Mouse (Mus musculus) brown adipose tissue, adult 24 weeks (tissue): ENCODE measurements around the gene Skida1. TPM values are rescaled to one million over a fixed set of nuclear protein-coding genes. Genes with fewer than 3 reads are reported as not detected.

Experiments used
- H3K27ac ChIP-seq: fragments of 200-500 bp; replicated peaks from 2 replicates; pipeline ENCODE4 v1.5.1; 2012; ENCODE audit warnings: low read depth, mild to moderate bottlenecking, low read length
- H3K4me1 ChIP-seq: fragments of 200-500 bp; 2 replicates; pipeline ENCODE4 v1.6.1; 2012; ENCODE audit warnings: low read length, mixed read lengths; ENCODE audit not compliant: control insufficient read depth, insufficient read depth, insufficient read length
- H3K4me3 ChIP-seq: fragments of 200-500 bp; 2 replicates; pipeline ENCODE4 v1.5.1; 2012; ENCODE audit warnings: low read depth, mild to moderate bottlenecking, low read length, moderate library complexity; ENCODE audit not compliant: insufficient read depth
- polyA plus RNA-seq: library from polyadenylated mRNA; stranded (reverse); fragments of >200 nt; gene quantifications from 2 replicates; pipeline ENCODE4 v1.2.4, GENCODE M21; 2012; ENCODE audit not compliant: missing spikeins, insufficient read depth, insufficient read length

Skida1 gene
- polyA plus RNA-seq, 1 experiment = 0.55 TPM

GRCm38 (mm10) chr2:18050018-18050417 lies 1.2 kb upstream of the Skida1 start:
- Histone ChIP-seq H3K27ac (no peak overlapping the region), H3K4me1 (peaks cover 9% of the 10 kb centered on the region; the same call in 1 of the 2 replicates), H3K4me3 (peak overlapping the region; percentile 40; the same call in 1 of the 2 replicates)

GRCm38 (mm10) chr2:18049279-18049821 lies 499 bp upstream of the Skida1 start:
- H3K4me3 ChIP-seq = peak overlapping the region; percentile 40
- H3K4me1 ChIP-seq = peaks cover 9% of the 10 kb centered on the region; the same call in 1 of the 2 replicates
- H3K27ac ChIP-seq = peak overlapping the region; percentile 41

GRCm38 (mm10) chr2:18047646-18048452 lies 1.0 kb downstream of the Skida1 start:
- peak overlapping the region; percentile 97 for H3K4me3 ChIP-seq
- H3K27ac ChIP-seq = peak overlapping the region; percentile 57
- H3K4me1 ChIP-seq = peaks cover 9% of the 10 kb centered on the region; the same call in 1 of the 2 replicates

GRCm38 (mm10) chr2:18046758-18047645 lies 1.8 kb downstream of the Skida1 start:
- peak overlapping the region; percentile 97 for H3K4me3 ChIP-seq
- H3K27ac ChIP-seq = peak overlapping the region; percentile 61; the same call in 1 of the 2 replicates
- peaks cover 9% of the 10 kb centered on the region; the same call in 1 of the 2 replicates for H3K4me1 ChIP-seq

GRCm38 (mm10) chr2:18046186-18046585 lies 2.7 kb downstream of the Skida1 start:
- H3K4me1 ChIP-seq = peaks cover 9% of the 10 kb centered on the region; the same call in 1 of the 2 replicates
- H3K27ac ChIP-seq = no peak overlapping the region
- H3K4me3 ChIP-seq = peak overlapping the region; percentile 97

GRCm38 (mm10) chr2:18045781-18046181 lies 3.1 kb downstream of the Skida1 start:
- peaks cover 9% of the 10 kb centered on the region; the same call in 1 of the 2 replicates for H3K4me1 ChIP-seq
- H3K27ac ChIP-seq = no peak overlapping the region
- H3K4me3 ChIP-seq = 0 out of 2 replicates have a peak overlapping the region, but pooled peaks have one; percentile 97

GRCm38 (mm10) chr2:18045143-18045780 lies 3.6 kb downstream of the Skida1 start:
- H3K4me3 ChIP-seq = no peak overlapping the region

GRCm38 (mm10) chr2:18041199-18041885 lies 7.5 kb downstream of the Skida1 start:
- no peak overlapping the region for H3K27ac ChIP-seq
- H3K4me1 ChIP-seq = 0 out of 2 replicates have a peak, but pooled peaks cover 6% of the 10 kb centered on the region

More at GRCm38 (mm10) chr2:18045143-18045780, 3.6 kb downstream of the Skida1 start:
- Histone ChIP-seq H3K27ac (no peak overlapping the region), H3K4me1 (peaks cover 9% of the 10 kb centered on the region; the same call in 1 of the 2 replicates)

GRCm38 (mm10) chr2:18040347-18041160 lies 8.3 kb downstream of the Skida1 start:
- Histone ChIP-seq H3K27ac (no peak overlapping the region), H3K4me1 (no peaks in the 10 kb centered on the region), H3K4me3 (no peak overlapping the region)

More at GRCm38 (mm10) chr2:18041199-18041885, 7.5 kb downstream of the Skida1 start:
- H3K4me3 ChIP-seq = no peak overlapping the region

GRCm38 (mm10) chr2:18039566-18040290 lies 9.1 kb downstream of the Skida1 start:
- peak overlapping the region; percentile 6; the same call in 1 of the 2 replicates for H3K4me3 ChIP-seq
- no peaks in the 10 kb centered on the region for H3K4me1 ChIP-seq
- no peak overlapping the region for H3K27ac ChIP-seq

GRCm38 (mm10) chr2:18038895-18039371 lies 9.9 kb downstream of the Skida1 start:
- no peak overlapping the region for H3K4me3 ChIP-seq
- no peaks in the 10 kb centered on the region for H3K4me1 ChIP-seq
- no peak overlapping the region for H3K27ac ChIP-seq

GRCm38 (mm10) chr2:18038141-18038752 lies 10.6 kb downstream of the Skida1 start:
- H3K4me1 ChIP-seq = no peaks in the 10 kb centered on the region
- H3K4me3 ChIP-seq = no peak overlapping the region
- no peak overlapping the region for H3K27ac ChIP-seq
